Mouse (Mus musculus) limb, embryonic 10.5 days (tissue): Measurements from ENCODE around the gene Aoah. TPM values are rescaled to one million over a fixed set of nuclear protein-coding genes. Genes with fewer than 3 reads are reported as not detected.

Experiments
- DNase-seq: peaks from one replicate; pipeline ENCODE4 v3.0.0-alpha.2; 2017; ENCODE audit warnings: low spot score
- H3K27ac ChIP-seq: fragments of 300-500 bp; sonication (generic); 2 replicates; pipeline ENCODE4 v1.5.1; 2016; ENCODE audit warnings: mild to moderate bottlenecking
- H3K27me3 ChIP-seq: fragments of 300-500 bp; sonication (generic); 2 replicates; pipeline ENCODE4 v1.6.1; 2016; ENCODE audit warnings: low read depth, mild to moderate bottlenecking; ENCODE audit not compliant: poor library complexity, severe bottlenecking
- H3K36me3 ChIP-seq: fragments of 300-500 bp; sonication (generic); 2 replicates; pipeline ENCODE4 v1.6.1; 2016; ENCODE audit warnings: mild to moderate bottlenecking, moderate library complexity
- H3K4me1 ChIP-seq: fragments of 300-500 bp; sonication (generic); 2 replicates; pipeline ENCODE4 v1.6.1; 2016
- H3K4me3 ChIP-seq: fragments of 300-500 bp; sonication (generic); 2 replicates; pipeline ENCODE4 v1.5.1; 2016; ENCODE audit warnings: mild to moderate bottlenecking, moderate library complexity
- H3K9me3 ChIP-seq: fragments of 300-500 bp; sonication (generic); replicated peaks from 2 replicates; pipeline ENCODE4 v1.6.1; 2016; ENCODE audit warnings: mild to moderate bottlenecking
- WGBS: fragments of 180-500 bp; shearing (Covaris S2); methylation state at CpG from one replicate; pipeline ENCODE4 v1.1.7; 2016; 5-methylcytosine and 5-hydroxymethylcytosine counted together
- polyA plus RNA-seq: library from polyadenylated mRNA; unstranded; fragments of >200 nt; fragmentation: Nextera tagmentation; extraction: Ambion mirVana; gene quantifications from 2 replicates; pipeline ENCODE4 v1.2.1, GENCODE M21; 2016

Aoah gene
- polyA plus RNA-seq = 0.25 and 0.51 TPM in 2 replicates

DNA sequence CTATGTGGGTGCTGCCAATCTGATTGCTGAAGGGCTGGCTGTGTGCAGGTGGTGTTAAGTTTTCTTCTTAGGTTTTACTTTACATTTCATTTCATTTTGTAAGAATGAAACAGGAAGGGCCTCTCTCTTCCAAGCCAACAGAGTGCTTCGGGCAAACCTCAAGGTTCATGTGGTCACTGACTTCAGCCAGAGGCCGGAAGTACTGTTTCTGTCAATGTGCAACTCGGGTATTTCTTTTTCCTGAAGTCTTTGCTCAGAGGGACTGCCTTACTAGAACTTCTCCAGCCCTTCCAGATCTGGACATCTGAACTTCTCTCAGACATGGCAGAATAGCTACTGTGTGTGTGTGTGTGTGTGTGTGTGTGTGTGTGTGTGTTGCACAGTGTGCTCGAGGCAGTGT, at the start of gene Aoah:
Gene Aoah, plus strand, starts transcription at position 213 of the 400 bp plus-strand sequence.
- H3K27me3 ChIP-seq = no peaks in the 10 kb centered on the region
- no peaks in the 10 kb centered on the region for H3K9me3 ChIP-seq
- 80% methylated on average over 4 of the region's 4 CpGs for WGBS
- no peak within 1 kb of the TSS for H3K27ac ChIP-seq
- no peak within 1 kb of the TSS for H3K4me3 ChIP-seq
- no peaks in the 10 kb centered on the region for H3K4me1 ChIP-seq
- DNase-seq = no peak
- no peaks in the 10 kb centered on the region for H3K36me3 ChIP-seq

DNA sequence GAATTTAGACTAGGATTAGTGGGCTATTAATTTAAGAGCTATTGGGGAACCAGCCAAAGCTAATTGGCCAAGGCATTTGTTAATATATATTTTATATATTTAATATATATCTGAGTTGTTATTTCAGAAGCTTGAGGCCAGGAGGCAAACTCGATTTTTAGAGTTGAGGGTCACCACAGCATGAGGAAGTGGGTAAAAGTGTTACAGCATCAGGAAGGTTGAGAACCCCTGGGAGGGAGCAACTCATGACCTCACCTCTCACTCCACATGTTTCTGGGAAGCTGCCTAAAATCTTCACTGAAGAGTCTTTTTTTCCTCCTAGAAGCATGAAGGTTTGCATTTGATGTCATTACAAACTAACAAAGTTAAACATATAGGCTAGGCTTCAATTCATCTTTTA, 39.1 kb upstream of the Aoah start:
- Histone ChIP-seq H3K4me1 (no peaks in the 10 kb centered on the region), H3K27ac (no peak overlapping the region), H3K9me3 (no peaks in the 10 kb centered on the region), H3K36me3 (no peaks in the 10 kb centered on the region), H3K4me3 (no peak overlapping the region), H3K27me3 (no peaks in the 10 kb centered on the region)
- no peak for DNase-seq
- WGBS = 84% methylated on average over 1 of the region's 1 CpGs

DNA sequence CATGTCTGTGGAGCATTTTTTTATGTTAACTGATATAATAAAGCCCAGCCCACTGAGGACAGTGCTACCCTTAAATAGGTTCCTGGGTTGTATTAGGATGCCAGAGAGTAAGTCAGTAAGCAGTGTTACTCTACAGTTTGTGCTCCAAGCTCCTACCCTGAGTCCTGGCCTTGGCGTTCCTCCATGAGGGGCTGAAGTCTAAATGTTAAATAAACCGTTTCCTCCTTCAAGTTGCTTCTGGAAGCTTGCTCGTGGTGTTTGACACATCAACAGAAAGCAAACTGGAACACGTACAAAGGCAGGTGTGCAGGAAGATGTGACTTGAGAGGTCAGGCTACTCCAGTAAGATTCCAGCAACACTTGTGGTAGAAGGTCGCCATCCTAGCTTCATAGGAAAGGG, 10.3 kb upstream of the Aoah start:
- H3K9me3 ChIP-seq = no peaks in the 10 kb centered on the region
- H3K4me1 ChIP-seq = 0 out of 2 replicates have a peak, but pooled peaks cover 4% of the 10 kb centered on the region
- no peaks in the 10 kb centered on the region for H3K36me3 ChIP-seq
- 83% methylated on average over 5 of the region's 5 CpGs for WGBS
- DNase-seq = no peak
- H3K27ac ChIP-seq = no peak overlapping the region
- no peak overlapping the region for H3K4me3 ChIP-seq
- H3K27me3 ChIP-seq = no peaks in the 10 kb centered on the region

DNA sequence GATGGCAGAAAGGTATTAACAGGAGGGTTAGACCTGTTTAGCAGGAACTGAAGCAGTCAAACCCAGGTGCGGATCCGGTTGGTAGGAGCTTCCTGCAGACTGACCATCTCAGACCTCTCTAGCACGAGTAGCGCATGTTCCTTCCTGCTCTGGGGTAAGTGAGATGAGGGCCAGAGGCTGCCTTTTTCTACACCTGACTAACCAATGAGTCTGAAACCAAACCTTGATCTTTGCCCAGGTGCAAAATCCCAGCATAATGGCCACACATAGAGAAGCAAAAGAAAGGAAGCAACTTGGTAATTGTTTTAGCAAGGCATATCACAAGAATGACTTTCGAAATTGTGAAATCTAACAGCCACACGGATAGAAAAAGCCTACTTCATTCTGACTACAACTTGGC, 9.9 kb upstream of the Aoah start:
- DNase-seq = no peak
- no peaks in the 10 kb centered on the region for H3K27me3 ChIP-seq
- no peaks in the 10 kb centered on the region for H3K36me3 ChIP-seq
- no peak overlapping the region for H3K4me3 ChIP-seq
- WGBS = 92% methylated on average over 6 of the region's 6 CpGs
- H3K4me1 ChIP-seq = 0 out of 2 replicates have a peak, but pooled peaks cover 4% of the 10 kb centered on the region
- no peak overlapping the region for H3K27ac ChIP-seq
- H3K9me3 ChIP-seq = no peaks in the 10 kb centered on the region

DNA sequence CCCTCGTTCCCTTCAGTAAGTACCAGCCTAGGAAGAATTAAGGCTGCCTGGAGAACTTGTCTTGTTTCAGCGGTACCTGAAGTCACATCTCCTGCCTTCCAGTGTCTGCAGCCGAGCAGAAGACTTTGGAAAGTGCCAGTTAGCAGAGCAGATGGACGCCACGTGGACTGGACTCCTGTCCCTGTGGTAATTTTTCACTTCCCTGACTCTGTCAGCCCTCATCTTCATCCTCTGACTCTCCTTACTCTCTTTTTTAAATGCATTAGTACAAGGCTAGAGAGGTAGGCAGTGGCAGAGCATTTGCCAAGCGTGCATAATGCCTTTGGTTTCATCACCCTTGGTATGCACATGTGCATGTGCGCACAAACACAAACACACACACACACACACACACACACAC, 8.0 kb upstream of the Aoah start:
- H3K4me1 ChIP-seq = 0 out of 2 replicates have a peak, but pooled peaks cover 4% of the 10 kb centered on the region
- H3K27ac ChIP-seq = no peak overlapping the region
- no peaks in the 10 kb centered on the region for H3K9me3 ChIP-seq
- 83% methylated on average over 7 of the region's 7 CpGs for WGBS
- H3K36me3 ChIP-seq = no peaks in the 10 kb centered on the region
- H3K4me3 ChIP-seq = no peak overlapping the region
- H3K27me3 ChIP-seq = no peaks in the 10 kb centered on the region
- DNase-seq = no peak

DNA sequence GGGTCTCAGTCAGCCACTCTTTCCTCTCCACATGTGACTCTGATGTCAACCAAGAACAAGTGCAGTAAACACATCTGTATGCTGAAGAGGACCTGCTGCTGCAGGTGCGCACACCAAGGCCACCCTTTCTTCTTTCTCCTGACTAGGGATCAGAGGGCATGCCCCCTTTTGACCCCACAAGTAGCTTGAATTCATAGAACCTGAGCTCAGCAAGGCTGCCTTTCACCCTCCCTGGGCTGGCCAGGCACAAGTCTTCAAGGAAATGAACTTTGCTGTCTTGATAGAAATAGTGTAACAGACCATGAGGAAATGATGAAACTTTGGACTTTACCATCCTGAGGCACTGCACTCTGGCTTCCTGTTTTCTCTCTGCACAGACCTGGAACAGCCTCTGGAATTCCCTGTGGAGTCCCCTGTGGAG, 7.1 kb upstream of the Aoah start:
- Histone ChIP-seq H3K4me1 (0 out of 2 replicates have a peak, but pooled peaks cover 4% of the 10 kb centered on the region), H3K36me3 (no peaks in the 10 kb centered on the region), H3K27me3 (no peaks in the 10 kb centered on the region), H3K9me3 (no peaks in the 10 kb centered on the region), H3K27ac (no peak overlapping the region), H3K4me3 (no peak overlapping the region)
- DNase-seq = no peak
- WGBS = 88% methylated on average over 1 of the region's 1 CpGs

DNA sequence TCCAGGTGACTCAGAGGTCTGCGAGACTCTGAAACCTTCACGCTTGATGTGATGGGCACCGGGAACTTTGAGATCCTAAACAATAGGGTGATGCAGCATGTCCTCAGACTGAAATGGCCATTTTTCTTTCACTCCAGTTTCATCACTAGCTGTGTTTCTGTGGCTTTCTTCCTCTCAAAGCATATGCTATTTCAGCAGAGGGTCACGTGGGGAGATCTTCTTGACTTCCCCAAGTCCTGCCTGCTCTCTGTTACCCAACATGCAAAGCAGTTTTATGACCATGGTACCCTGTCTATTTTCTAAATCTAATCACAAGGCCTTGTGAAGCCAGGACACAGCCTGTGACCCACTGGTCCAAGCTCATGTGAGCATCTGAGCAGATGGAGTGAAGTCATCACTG, 6.0 kb upstream of the Aoah start:
- WGBS = 84% methylated on average over 4 of the region's 4 CpGs
- Histone ChIP-seq H3K27ac (no peak overlapping the region), H3K9me3 (no peaks in the 10 kb centered on the region), H3K27me3 (no peaks in the 10 kb centered on the region), H3K4me1 (0 out of 2 replicates have a peak, but pooled peaks cover 4% of the 10 kb centered on the region), H3K4me3 (no peak overlapping the region), H3K36me3 (no peaks in the 10 kb centered on the region)
- no peak for DNase-seq

DNA sequence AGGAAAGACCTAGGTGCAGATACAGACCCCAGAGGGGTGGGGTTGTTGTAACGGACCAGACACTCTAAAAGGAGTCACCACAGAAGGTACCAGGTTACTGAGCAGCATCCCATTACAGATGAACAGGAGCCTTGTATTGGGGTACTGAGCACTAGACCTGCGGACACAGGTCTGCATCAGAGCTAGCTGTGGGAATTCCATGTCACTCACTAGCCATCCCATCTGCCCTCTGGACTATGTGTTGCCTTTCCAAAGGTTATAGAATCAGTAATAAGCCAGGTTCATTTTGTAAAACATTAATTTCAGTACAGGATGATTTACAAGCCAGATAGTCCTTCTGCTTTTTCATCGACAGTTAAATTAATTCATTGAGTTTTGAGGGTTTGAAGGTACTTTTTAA, 2.7 kb downstream of the Aoah start:
- no peak overlapping the region for H3K4me3 ChIP-seq
- H3K27me3 ChIP-seq = no peaks in the 10 kb centered on the region
- peaks cover 6% of the 10 kb centered on the region; the same call in 1 of the 2 replicates for H3K4me1 ChIP-seq
- no peak for DNase-seq
- H3K9me3 ChIP-seq = no peaks in the 10 kb centered on the region
- H3K36me3 ChIP-seq = no peaks in the 10 kb centered on the region
- no peak overlapping the region for H3K27ac ChIP-seq
- 83% methylated on average over 3 of the region's 3 CpGs for WGBS

DNA sequence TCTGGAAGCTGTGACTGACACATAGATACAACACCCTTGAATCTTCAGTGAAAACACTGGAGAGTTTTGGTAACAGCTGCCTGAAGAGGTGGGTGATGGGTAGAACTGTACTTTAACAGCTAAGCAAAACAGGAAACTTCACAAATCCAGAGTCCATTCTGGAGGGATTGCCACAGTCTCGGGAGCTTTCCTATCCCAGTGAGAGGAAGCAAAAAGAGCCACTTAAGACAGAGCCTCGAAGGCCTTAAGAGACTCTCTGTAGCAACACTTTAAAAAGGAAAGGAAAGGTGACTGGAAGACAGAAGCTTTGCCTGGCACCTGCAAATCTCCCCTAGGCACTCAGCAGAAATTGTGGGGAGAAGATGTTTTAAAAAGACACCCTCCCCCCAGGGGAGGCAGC, 4.6 kb downstream of the Aoah start:
- Histone ChIP-seq H3K4me1 (peaks cover 6% of the 10 kb centered on the region; the same call in 1 of the 2 replicates), H3K9me3 (no peaks in the 10 kb centered on the region), H3K27me3 (no peaks in the 10 kb centered on the region), H3K36me3 (no peaks in the 10 kb centered on the region), H3K4me3 (no peak overlapping the region), H3K27ac (no peak overlapping the region)
- DNase-seq = no peak
- 56% methylated on average over 2 of the region's 2 CpGs for WGBS

DNA sequence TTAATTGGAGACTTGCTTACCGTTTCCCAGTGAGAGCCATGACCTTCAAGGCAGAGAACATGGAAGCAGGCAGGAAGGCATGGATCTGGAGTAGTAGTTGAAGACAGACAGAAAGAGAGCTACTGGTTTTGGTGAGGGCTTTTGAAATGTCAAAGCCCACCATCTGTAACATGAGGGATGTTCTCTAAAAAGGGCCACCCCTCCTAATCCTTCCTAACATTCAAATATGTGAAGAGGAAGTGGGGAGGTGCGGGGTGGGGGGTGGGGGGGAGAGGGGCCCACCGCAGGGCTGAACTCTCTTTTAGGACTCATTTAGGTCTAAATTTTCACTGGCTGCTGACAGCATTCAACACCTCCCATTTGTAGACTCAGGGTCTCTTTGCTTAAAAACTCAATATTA, 5.9 kb downstream of the Aoah start:
- Histone ChIP-seq H3K36me3 (no peaks in the 10 kb centered on the region), H3K9me3 (no peaks in the 10 kb centered on the region), H3K4me1 (peaks cover 6% of the 10 kb centered on the region; the same call in 1 of the 2 replicates), H3K4me3 (no peak overlapping the region), H3K27me3 (no peaks in the 10 kb centered on the region), H3K27ac (no peak overlapping the region)
- WGBS = 85% methylated on average over 3 of the region's 3 CpGs
- DNase-seq = no peak

DNA sequence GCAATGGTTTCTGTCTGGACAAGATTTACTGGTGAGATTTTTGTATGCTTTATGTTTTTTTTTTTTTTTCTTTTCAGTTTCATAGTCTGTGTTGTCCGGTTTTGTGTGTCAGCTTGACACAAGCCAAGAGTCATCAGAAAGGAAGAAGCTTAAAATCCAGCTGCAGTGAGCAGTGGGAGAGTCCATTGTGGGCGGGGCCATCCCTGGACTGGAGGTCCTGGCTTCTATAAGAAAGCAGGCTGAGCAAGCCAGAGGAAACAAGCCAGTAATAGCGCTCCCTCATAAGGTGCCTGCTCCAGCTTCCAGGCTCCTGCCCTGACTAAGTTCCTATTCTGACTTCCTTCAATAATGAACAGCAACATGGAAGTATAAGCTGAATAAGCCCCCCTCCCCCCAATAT, 6.7 kb downstream of the Aoah start:
- Histone ChIP-seq H3K4me3 (no peak overlapping the region), H3K36me3 (no peaks in the 10 kb centered on the region), H3K27ac (no peak overlapping the region), H3K27me3 (no peaks in the 10 kb centered on the region), H3K9me3 (no peaks in the 10 kb centered on the region), H3K4me1 (peaks cover 6% of the 10 kb centered on the region; the same call in 1 of the 2 replicates)
- DNase-seq = no peak
- WGBS = 73% methylated on average over 3 of the region's 3 CpGs

DNA sequence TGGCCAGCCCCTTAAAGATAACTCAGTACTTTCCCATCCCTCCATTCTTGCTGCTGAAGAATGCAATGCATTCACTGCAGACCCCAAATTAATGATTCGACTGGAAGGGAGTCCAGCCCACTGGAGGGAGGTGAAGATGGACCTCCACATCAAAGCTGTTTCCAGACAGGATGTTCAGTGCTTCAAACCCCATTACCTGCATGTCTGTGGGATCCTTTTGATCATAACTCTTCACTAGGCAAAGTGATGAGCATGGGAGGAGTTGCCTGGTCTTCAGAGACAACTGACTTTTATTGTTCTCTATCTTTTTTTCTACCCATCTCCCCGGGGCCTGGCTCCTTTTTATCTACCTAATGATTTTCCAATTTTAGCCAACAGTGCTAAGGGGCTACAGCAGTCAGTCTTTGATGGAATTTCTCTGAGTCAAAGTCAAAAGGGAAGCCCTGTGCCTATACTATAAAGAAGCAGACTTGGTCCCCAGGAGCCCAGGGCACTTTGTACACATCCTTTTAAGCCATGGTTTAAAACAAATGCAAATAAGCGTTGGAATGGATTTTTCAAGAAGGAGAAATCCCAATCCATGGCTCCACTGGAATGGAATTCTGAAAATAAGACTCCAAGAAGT, 18.0 kb downstream of the Aoah start:
- H3K4me3 ChIP-seq = no peak overlapping the region
- no peaks in the 10 kb centered on the region for H3K4me1 ChIP-seq
- H3K27ac ChIP-seq = no peak overlapping the region
- no peaks in the 10 kb centered on the region for H3K9me3 ChIP-seq
- H3K36me3 ChIP-seq = no peaks in the 10 kb centered on the region
- no peak for DNase-seq
- H3K27me3 ChIP-seq = no peaks in the 10 kb centered on the region
- 82% methylated on average over 3 of the region's 3 CpGs for WGBS

DNA sequence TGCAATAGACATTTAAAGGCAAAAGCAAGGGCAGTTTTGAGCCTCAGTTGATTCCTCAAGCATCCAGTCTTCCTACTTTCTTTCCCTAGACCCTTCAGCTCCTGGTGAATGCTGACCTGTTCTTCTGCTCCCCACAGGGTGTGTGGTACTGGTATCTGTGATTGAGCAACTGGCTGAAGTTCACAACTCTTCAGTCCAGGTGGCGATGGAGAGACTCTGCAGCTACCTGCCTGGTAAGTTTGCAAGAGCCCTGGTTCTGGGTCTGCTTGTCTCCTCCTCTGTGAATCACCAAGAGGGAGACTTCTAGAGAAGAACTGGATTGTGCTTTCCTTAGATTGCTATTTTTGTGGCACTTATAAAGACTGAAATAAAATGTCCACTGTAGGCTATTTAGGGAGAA, 22.5 kb downstream of the Aoah start:
- no peaks in the 10 kb centered on the region for H3K4me1 ChIP-seq
- H3K9me3 ChIP-seq = no peaks in the 10 kb centered on the region
- H3K27me3 ChIP-seq = no peaks in the 10 kb centered on the region
- no peak for DNase-seq
- WGBS = 62% methylated on average over 1 of the region's 1 CpGs
- no peak overlapping the region for H3K4me3 ChIP-seq
- no peaks in the 10 kb centered on the region for H3K36me3 ChIP-seq
- no peak overlapping the region for H3K27ac ChIP-seq
